Mouse (Mus musculus) G1E (cell line): ENCODE results near the gene Syf2. TPM values are rescaled to one million over a fixed set of nuclear protein-coding genes. Genes with fewer than 3 reads are reported as not detected.
A peak's percentile ranks its signal among the peaks of the same experiment; 100 is the strongest.

Experiments
- ATAC-seq: 2 replicates; pipeline ENCODE4 v1.8.0; 2016; ENCODE audit warnings: mild to moderate bottlenecking; ENCODE audit not compliant: insufficient number of reproducible peaks, poor library complexity, low FRiP score, severe bottlenecking; ENCODE audit errors: extremely low read depth
- DNase-seq: peaks from one replicate; pipeline ENCODE4 v3.0.0; 2012; ENCODE audit warnings: low spot score
- H3K27me3 ChIP-seq: 2 replicates; pipeline ENCODE4 v1.6.1; 2012; ENCODE audit warnings: mild to moderate bottlenecking, low read length, inconsistent platforms; ENCODE audit not compliant: insufficient read depth
- H3K36me3 ChIP-seq: replicated peaks from 2 replicates; pipeline ENCODE3; 2012; ENCODE audit warnings: mild to moderate bottlenecking, inconsistent platforms
- H3K4me1 ChIP-seq: 2 replicates; pipeline ENCODE4 v1.6.1; 2012; ENCODE audit warnings: low read depth, low read length, inconsistent platforms, mixed read lengths; ENCODE audit not compliant: insufficient read depth
- H3K4me3 ChIP-seq: 2 replicates; pipeline ENCODE4 v1.5.1; 2012; ENCODE audit warnings: low read depth, mild to moderate bottlenecking, inconsistent platforms, low read length, moderate library complexity, mixed read lengths
- H3K9me3 ChIP-seq: replicated peaks from 2 replicates; pipeline ENCODE4 v1.6.1; 2012; ENCODE audit warnings: inconsistent platforms
- CTCF ChIP-seq: IDR thresholded peaks from 2 replicates; pipeline ENCODE4 v1.5.1; 2012; ENCODE audit warnings: low read depth, low read length, inconsistent platforms, mixed read lengths
- GATA1 ChIP-seq: IDR thresholded peaks from 2 replicates; pipeline ENCODE4 v1.6.1; 2012; ENCODE audit warnings: borderline replicate concordance, low read length, inconsistent platforms, mixed read lengths
- GATA2 ChIP-seq: IDR thresholded peaks from 2 replicates; pipeline ENCODE4 v1.6.1; 2012; ENCODE audit warnings: low read depth, low read length, inconsistent platforms, borderline replicate concordance
- POLR2AphosphoS5 ChIP-seq: IDR thresholded peaks from 2 replicates; pipeline ENCODE4 v1.6.1; 2012; ENCODE audit warnings: low read depth, low read length, inconsistent platforms; ENCODE audit not compliant: insufficient replicate concordance
- TAL1 ChIP-seq: conservative IDR thresholded peaks from 2 replicates; pipeline ENCODE4 v1.6.1; 2012; ENCODE audit warnings: low read depth, low read length, inconsistent platforms, mixed read lengths
- polyA plus RNA-seq: library from polyadenylated mRNA; stranded (reverse); fragments of >175 nt; gene quantifications from 2 replicates; pipeline ENCODE4 v1.2.3, GENCODE M21; 2012
- total RNA-seq, 2 experiments: library from RNA; stranded (forward) in 1 of 2; stranded (reverse) in 1 of 2; fragments of 200-1000 nt in 1 of 2; fragments of >200 nt in 1 of 2; fragmentation: Nextera tagmentation in 1 of 2; gene quantifications; 2 replicates each; pipeline ENCODE4 v1.2.3; 2014 to 2017

Syf2 gene
- total and polyA plus RNA-seq, 3 experiments: 48.8 to 187 (median 52.3) TPM

DNA sequence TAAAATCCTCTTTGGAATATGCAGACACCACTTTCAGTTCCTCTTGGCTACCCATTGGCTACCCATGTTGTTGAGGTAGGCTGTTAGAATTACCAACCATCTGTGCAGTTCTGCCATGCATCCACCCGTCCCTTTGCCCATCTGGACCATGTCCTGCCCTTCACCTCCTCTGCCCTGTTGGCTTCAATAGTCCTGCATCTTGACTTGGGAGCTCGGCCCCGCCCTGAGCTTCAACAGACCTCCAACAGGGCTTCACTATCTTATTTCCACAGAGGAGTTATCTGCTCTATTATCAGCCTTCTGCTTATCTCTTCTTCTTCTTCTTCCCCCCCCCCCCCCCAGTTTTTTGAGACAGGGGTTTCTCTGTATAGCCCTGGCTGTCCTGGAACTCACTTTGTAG is 13.5 kb upstream of the Syf2 start:
- H3K4me3 ChIP-seq: peak overlapping the region; percentile 30; the same call in 1 of the 2 replicates
- peak; percentile 43 for DNase-seq
- H3K9me3 ChIP-seq: no peaks in the 10 kb centered on the region
- TF ChIP-seq POLR2AphosphoS5 (no peak), GATA1 (no peak), TAL1 (peak; percentile 70), CTCF (no peak), GATA2 (no peak)
- ATAC-seq: peak; percentile 64
- H3K27me3 ChIP-seq: no peaks in the 10 kb centered on the region
- H3K36me3 ChIP-seq: peaks cover 10% of the 10 kb centered on the region
- H3K4me1 ChIP-seq: peaks cover 70% of the 10 kb centered on the region

DNA sequence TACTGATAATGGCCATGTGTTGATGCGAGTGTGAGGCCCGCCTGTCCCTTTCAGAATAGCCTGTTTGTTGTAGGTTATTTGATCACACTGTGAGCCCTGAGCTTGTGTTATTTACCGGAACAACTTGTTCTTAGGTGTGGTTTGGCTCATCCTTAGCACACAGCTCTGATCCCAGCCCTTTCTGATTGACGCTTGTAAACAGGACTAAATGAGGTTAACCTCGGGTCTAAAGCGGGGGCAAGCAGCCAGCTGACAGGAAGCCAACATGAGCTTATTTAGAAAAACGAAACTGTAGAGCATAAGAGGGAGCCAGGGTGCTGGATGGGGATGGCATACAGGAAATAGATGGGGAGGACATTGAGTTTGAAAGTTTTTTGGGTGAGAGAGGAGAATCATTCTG is 12.3 kb upstream of the Syf2 start:
- no peak overlapping the region; the same call in 1 of the 2 replicates for H3K4me3 ChIP-seq
- H3K9me3 ChIP-seq: no peaks in the 10 kb centered on the region
- no peak for DNase-seq
- peaks cover 71% of the 10 kb centered on the region for H3K4me1 ChIP-seq
- H3K27me3 ChIP-seq: no peaks in the 10 kb centered on the region
- no peak for ATAC-seq
- TF ChIP-seq POLR2AphosphoS5 (no peak), GATA1 (no peak), CTCF (no peak), TAL1 (no peak), GATA2 (no peak)
- peaks cover under 1% of the 10 kb centered on the region for H3K36me3 ChIP-seq

DNA sequence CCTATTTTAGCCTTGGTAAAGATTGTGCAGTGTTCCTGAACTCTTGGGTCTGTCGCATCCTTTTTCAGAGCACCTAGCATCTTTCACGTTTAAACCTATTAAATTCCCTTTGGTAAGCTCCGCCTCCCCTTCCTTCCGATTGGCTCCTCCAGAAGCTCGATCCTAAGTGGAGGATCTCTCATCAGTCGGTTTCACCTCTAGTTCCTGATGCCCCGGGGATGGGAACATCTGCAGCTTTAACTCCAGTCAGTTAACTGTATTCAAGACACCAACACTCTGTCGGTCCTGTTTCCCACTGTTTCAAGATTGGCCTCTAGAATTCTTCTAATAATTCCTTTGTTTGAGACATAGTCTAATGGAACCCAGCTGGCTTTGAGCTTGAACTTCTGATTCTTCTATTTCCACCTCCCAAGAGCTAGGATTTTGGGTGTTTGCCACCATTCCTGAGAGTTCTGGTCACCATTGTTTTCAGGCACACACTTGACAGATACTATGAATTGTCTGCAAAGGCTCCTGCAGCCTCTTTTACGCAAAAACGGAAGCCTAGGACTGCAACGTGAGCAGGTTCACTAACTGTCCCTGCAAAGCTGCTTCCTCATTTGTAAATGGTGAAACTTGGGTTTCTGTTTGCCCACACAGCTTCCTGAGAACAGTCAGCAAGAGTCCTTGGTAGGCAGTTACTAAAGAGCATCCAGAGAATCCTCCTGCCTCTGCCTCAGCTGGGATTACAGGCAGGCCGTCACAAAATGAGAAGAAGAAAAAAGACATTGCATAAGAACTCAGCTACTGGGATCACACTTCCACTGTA is 10.8 kb upstream of the Syf2 start:
- no peak overlapping the region; the same call in 1 of the 2 replicates for H3K4me3 ChIP-seq
- H3K36me3 ChIP-seq: peaks cover 13% of the 10 kb centered on the region
- peaks cover 69% of the 10 kb centered on the region for H3K4me1 ChIP-seq
- TF ChIP-seq GATA2 (no peak), CTCF (no peak), GATA1 (no peak), TAL1 (no peak), POLR2AphosphoS5 (no peak)
- ATAC-seq (no peak), DNase-seq (peak; percentile 46)
- H3K27me3 ChIP-seq: no peaks in the 10 kb centered on the region
- no peaks in the 10 kb centered on the region for H3K9me3 ChIP-seq

DNA sequence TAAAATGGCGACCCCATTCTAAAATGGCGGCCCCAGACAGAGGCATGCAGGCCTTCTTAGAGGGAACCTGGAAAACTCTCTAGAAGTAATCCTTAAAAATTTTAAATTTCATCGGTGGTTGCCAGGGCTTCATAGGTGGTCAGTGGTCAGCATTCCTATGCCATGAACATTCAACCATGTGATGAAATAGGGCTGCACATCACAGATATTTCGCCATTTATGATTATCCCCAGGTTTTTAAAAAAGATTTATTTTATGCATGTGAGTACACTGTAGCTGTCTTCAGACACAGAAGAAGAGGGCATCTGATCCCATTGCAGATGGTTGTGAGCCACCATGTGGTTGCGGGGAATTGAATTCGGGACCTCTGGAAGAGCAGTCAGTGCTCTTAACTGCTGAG is 10.1 kb upstream of the Syf2 start:
- H3K9me3 ChIP-seq: no peaks in the 10 kb centered on the region
- peaks cover 66% of the 10 kb centered on the region for H3K4me1 ChIP-seq
- peaks cover 20% of the 10 kb centered on the region for H3K36me3 ChIP-seq
- H3K4me3 ChIP-seq: no peak overlapping the region
- DNase-seq (no peak), ATAC-seq (no peak)
- TF ChIP-seq CTCF: no peak
- no peak for TF ChIP-seq TAL1
- no peak for TF ChIP-seq GATA2
- TF ChIP-seq GATA1: no peak
- TF ChIP-seq POLR2AphosphoS5: no peak
- H3K27me3 ChIP-seq: no peaks in the 10 kb centered on the region

DNA sequence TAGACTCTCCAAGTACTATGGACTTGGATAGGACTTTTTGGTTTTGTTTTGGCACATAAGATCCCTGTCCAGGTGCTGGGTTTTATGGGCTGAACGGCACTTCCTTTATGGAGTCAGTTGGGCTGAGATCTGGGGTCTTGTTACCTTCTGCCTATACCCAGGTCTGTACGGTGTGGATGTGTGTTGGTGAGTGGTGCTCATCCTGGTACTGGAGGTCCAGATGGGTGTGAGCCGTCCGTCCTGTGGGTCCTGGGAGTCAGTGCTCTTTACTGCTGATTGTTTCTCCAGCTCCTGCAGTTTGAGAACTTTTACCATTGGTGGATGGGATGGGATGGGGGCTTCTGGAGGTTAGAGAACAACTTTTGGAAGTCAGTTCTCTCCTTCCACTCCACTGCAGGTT is 9.0 kb upstream of the Syf2 start:
- Histone ChIP-seq H3K36me3 (peaks cover 31% of the 10 kb centered on the region), H3K27me3 (no peaks in the 10 kb centered on the region), H3K4me1 (peaks cover 64% of the 10 kb centered on the region), H3K9me3 (no peaks in the 10 kb centered on the region), H3K4me3 (no peak overlapping the region; the same call in 1 of the 2 replicates)
- TF ChIP-seq GATA2 (no peak), GATA1 (no peak), CTCF (no peak), POLR2AphosphoS5 (no peak), TAL1 (no peak)
- ATAC-seq (no peak), DNase-seq (no peak)

DNA sequence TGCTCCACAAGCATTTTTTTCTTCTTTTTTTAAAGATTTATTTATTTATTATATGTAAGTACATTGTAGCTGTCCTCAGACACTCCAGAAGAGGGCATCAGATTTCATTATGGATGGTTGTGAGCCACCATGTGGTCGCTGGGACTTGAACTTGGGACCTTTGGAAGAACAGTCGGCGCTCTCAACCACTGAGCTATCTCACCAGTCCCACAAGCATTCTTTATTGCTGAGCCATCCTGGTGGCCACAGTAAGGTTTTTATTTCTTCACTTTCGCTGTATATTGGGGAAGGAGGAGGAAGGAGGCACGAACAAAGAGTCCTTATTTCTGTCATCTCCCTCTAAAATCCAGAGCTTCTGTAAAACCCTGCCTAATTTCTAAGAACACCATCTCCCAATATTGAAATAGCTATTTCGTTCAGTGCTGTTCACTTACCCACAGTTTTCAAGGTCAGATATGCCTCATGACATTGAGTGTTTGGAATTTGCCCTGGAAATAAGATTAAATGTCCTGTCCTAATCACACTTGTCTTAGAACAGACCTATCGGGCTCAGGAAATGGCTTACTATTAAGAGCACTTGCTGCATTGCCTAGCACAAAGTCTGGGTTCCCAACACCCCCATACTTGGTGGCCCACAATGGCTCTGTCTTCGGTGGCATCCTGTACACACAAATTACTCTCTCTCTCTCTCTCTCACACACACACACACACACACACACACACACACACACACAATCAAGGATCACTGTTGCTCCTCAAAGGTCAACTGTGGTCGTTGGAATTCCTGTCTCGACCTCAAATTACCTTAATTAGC is 8.4 kb upstream of the Syf2 start:
- Histone ChIP-seq H3K4me3 (peak overlapping the region; percentile 97), H3K9me3 (no peaks in the 10 kb centered on the region), H3K4me1 (peaks cover 63% of the 10 kb centered on the region), H3K36me3 (peaks cover 37% of the 10 kb centered on the region), H3K27me3 (no peaks in the 10 kb centered on the region)
- TF ChIP-seq TAL1 (no peak), POLR2AphosphoS5 (no peak), CTCF (no peak), GATA2 (no peak), GATA1 (no peak)
- DNase-seq: no peak
- ATAC-seq: no peak
